Mouse (Mus musculus): ENCODE measurements around the gene Tnpo2. TPM values are rescaled to one million over a fixed set of nuclear protein-coding genes. Genes with fewer than 3 reads are reported as not detected.

The Tnpo2 gene
- 7.6 and 8.2 TPM in 2 replicates for polyA plus RNA-seq (2015; fragmentation: Nextera tagmentation; extraction: Ambion mirVana)

GRCm38 (mm10) chr8:85036718-85037365 lies at the start of gene Tnpo2:
Tnpo2 (plus strand) TSS chr8:85036915.
- TF ChIP-seq EP300 (IDR thresholded peaks at IDR 0.05; ENCODE audit: low read depth) (peak; percentile 60; the same call in 1 of the 2 replicates), CTCF (IDR thresholded peaks at IDR 0.05; ENCODE audit: low read depth) (no peak)
- H3K27ac ChIP-seq (ENCODE audit: low read depth), result peak within 1 kb of the TSS; percentile 95
- peaks cover 38% of the 10 kb centered on the region for H3K4me1 ChIP-seq (ENCODE audit: insufficient read depth)
- peak within 1 kb of the TSS; percentile 78 for H3K9ac ChIP-seq (replicated peaks)
- DNase-seq (peak; percentile 90), ATAC-seq (peak; percentile 89)
- no peaks in the 10 kb centered on the region for H3K27me3 ChIP-seq (ENCODE audit: insufficient read depth, low read length)
- H3K36me3 ChIP-seq (replicated peaks; ENCODE audit: insufficient read depth, low read length), result peaks cover 29% of the 10 kb centered on the region
- no peaks in the 10 kb centered on the region for H3K9me3 ChIP-seq (ENCODE audit: low read length)
- H3K4me3 ChIP-seq (ENCODE audit: low read depth, low read length), result peak within 1 kb of the TSS; percentile 72
- under 1% methylated on average over 58 of the region's 59 CpGs for WGBS (ENCODE audit: insufficient replicate concordance)
- H3K4me2 ChIP-seq (ENCODE audit: low read depth, low read length), result peak within 1 kb of the TSS; percentile 92

DNA sequence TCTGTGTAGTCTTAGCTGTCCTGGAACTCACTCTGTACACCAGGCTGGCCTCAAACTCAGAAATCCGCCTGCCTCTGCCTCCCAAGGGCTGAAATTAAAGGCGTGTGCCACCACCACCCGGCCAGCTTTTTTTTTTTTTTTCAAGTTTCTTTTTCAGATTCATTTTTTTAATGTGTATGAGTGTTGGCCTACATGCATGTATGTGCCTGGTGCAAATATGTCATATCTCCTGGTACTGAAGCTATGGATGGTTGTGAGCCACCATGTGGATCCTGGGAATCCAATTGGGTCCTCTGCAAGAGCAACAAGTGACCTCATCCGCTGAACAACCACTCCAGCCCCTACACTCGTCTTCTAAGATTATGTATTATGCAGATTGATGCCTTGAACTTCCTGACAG lies 49.3 kb upstream of the Tnpo2 start:
- DNase-seq (no peak), ATAC-seq (no peak)
- Histone ChIP-seq H3K4me3 (ENCODE audit: low read depth, low read length) (no peak overlapping the region), H3K4me1 (ENCODE audit: insufficient read depth) (peaks cover 59% of the 10 kb centered on the region), H3K9ac (replicated peaks) (no peak overlapping the region), H3K27me3 (ENCODE audit: insufficient read depth, low read length) (no peaks in the 10 kb centered on the region), H3K9me3 (ENCODE audit: low read length) (no peaks in the 10 kb centered on the region), H3K4me2 (ENCODE audit: low read depth, low read length) (no peak overlapping the region), H3K27ac (ENCODE audit: low read depth) (no peak overlapping the region), H3K36me3 (replicated peaks; ENCODE audit: insufficient read depth, low read length) (no peaks in the 10 kb centered on the region)
- TF ChIP-seq EP300 (IDR thresholded peaks at IDR 0.05; ENCODE audit: low read depth) (no peak), CTCF (IDR thresholded peaks at IDR 0.05; ENCODE audit: low read depth) (no peak)
- WGBS (ENCODE audit: insufficient replicate concordance), result 71% methylated on average over 5 of the region's 5 CpGs

- Histone ChIP-seq H3K9ac (replicated peaks) (no peak overlapping the region), H3K4me1 (ENCODE audit: insufficient read depth) (peaks cover 54% of the 10 kb centered on the region)
Measured at GRCm38 (mm10) chr8:84987903-84988302, 48.8 kb upstream of the Tnpo2 start.

DNA sequence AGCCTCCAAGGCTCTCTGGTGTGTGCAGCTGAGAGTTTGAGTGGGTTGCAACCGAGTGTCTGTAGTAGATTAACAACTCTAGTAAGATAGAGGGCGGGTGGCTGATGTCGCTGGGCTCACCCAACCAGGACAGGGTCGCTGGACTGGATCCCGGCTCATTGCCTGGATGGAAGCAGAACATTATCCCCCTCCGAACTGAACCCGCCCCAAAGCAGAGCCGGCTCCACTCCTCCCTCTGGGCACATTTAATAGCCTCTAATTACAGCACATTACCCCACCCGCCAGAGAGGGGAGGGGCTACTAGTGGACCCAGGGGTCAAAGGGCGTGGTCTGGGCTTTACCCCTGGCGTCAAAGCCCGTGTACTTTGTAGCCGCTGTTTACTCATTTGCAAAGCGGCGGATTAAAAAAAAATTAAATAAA lies 47.4 kb upstream of the Tnpo2 start:
- 10% methylated on average over 15 of the region's 15 CpGs for WGBS (ENCODE audit: insufficient replicate concordance)
- Histone ChIP-seq H3K4me3 (ENCODE audit: low read depth, low read length) (peak overlapping the region; percentile 63), H3K9ac (replicated peaks) (peak overlapping the region; percentile 82), H3K4me2 (ENCODE audit: low read depth, low read length) (peak overlapping the region; percentile 97), H3K27me3 (ENCODE audit: insufficient read depth, low read length) (no peaks in the 10 kb centered on the region), H3K36me3 (replicated peaks; ENCODE audit: insufficient read depth, low read length) (no peaks in the 10 kb centered on the region), H3K4me1 (ENCODE audit: insufficient read depth) (peaks cover 42% of the 10 kb centered on the region), H3K27ac (ENCODE audit: low read depth) (peak overlapping the region; percentile 96), H3K9me3 (ENCODE audit: low read length) (no peaks in the 10 kb centered on the region)
- ATAC-seq (peak; percentile 16), DNase-seq (peak; percentile 76)
- TF ChIP-seq CTCF (IDR thresholded peaks at IDR 0.05; ENCODE audit: low read depth) (no peak), EP300 (IDR thresholded peaks at IDR 0.05; ENCODE audit: low read depth) (no peak)

More at GRCm38 (mm10) chr8:84987903-84988302, 48.8 kb upstream of the Tnpo2 start:
- 66% methylated on average over 2 of the region's 2 CpGs for WGBS (ENCODE audit: insufficient replicate concordance)
- no peak overlapping the region for H3K4me2 ChIP-seq (ENCODE audit: low read depth, low read length)
- no peaks in the 10 kb centered on the region for H3K36me3 ChIP-seq (replicated peaks; ENCODE audit: insufficient read depth, low read length)
- no peak overlapping the region for H3K4me3 ChIP-seq (ENCODE audit: low read depth, low read length)
- no peaks in the 10 kb centered on the region for H3K27me3 ChIP-seq (ENCODE audit: insufficient read depth, low read length)
- H3K27ac ChIP-seq (ENCODE audit: low read depth), result no peak overlapping the region
- TF ChIP-seq EP300 (IDR thresholded peaks at IDR 0.05; ENCODE audit: low read depth), result no peak
- TF ChIP-seq CTCF (IDR thresholded peaks at IDR 0.05; ENCODE audit: low read depth), result no peak
- DNase-seq, result no peak
- no peak for ATAC-seq
- no peaks in the 10 kb centered on the region for H3K9me3 ChIP-seq (ENCODE audit: low read length)

DNA sequence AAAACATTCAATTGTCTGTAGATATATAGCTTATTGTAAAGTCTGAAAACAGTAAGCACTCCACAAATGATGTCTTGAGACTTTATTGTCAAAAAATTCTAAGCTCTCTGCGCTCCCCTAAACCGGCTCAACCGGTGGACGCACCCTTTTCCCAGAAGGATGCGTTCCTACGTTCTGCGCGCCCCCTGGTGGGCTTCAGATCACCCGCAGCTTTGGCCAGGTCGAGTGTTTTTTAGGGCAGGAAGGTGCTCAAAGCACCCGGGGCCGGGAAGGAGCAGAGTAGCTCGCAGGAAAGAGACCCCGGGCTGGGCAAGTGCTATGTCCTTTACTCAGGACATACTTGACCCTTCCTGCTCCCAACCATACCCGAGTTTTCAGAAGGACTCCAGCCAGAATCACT lies 46.9 kb upstream of the Tnpo2 start:
- no peaks in the 10 kb centered on the region for H3K36me3 ChIP-seq (replicated peaks; ENCODE audit: insufficient read depth, low read length)
- peak overlapping the region; percentile 63 for H3K4me3 ChIP-seq (ENCODE audit: low read depth, low read length)
- H3K4me2 ChIP-seq (ENCODE audit: low read depth, low read length), result peak overlapping the region; percentile 97
- no peaks in the 10 kb centered on the region for H3K9me3 ChIP-seq (ENCODE audit: low read length)
- peak overlapping the region; percentile 82 for H3K9ac ChIP-seq (replicated peaks)
- H3K27me3 ChIP-seq (ENCODE audit: insufficient read depth, low read length), result no peaks in the 10 kb centered on the region
- TF ChIP-seq CTCF (IDR thresholded peaks at IDR 0.05; ENCODE audit: low read depth) (peak; percentile 95), EP300 (IDR thresholded peaks at IDR 0.05; ENCODE audit: low read depth) (peak; percentile 36; the same call in 1 of the 2 replicates)
- WGBS (ENCODE audit: insufficient replicate concordance), result 0% methylated on average over 15 of the region's 15 CpGs
- ATAC-seq (peak; percentile 70), DNase-seq (peak; percentile 94)
- peaks cover 37% of the 10 kb centered on the region for H3K4me1 ChIP-seq (ENCODE audit: insufficient read depth)
- peak overlapping the region; percentile 96 for H3K27ac ChIP-seq (ENCODE audit: low read depth)

DNA sequence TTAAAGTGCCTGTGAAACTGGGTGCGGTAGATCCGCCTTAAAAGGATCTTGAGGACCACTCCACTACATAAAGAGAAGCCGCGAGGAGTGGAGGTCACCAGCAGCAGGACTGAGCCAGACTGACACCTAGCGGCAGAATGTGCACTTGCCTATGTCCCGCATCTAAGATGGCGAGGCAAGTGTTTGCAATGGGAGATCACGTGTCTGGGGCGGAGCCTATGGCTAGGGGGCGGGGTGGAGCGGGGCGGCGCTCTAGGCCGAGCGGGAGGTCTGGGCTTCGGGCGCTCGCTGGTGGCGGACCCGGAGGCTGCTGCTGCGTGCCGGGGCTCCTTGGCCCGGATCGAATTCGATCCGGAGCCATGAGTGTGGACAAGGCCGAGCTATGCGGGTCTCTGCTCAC lies 46.4 kb upstream of the Tnpo2 start, which contains the start of gene Hook2:
Hook2 (plus strand) TSS at position 255 of the 400 bp plus-strand sequence.
- peak; percentile 99 for DNase-seq
- peak; percentile 85 for ATAC-seq
- peak within 1 kb of the TSS; percentile 96 for H3K27ac ChIP-seq (ENCODE audit: low read depth)
- peak within 1 kb of the TSS; percentile 97 for H3K4me2 ChIP-seq (ENCODE audit: low read depth, low read length)
- WGBS (ENCODE audit: insufficient replicate concordance), result under 1% methylated on average over 25 of the region's 28 CpGs
- H3K9ac ChIP-seq (replicated peaks), result peak within 1 kb of the TSS; percentile 82
- H3K36me3 ChIP-seq (replicated peaks; ENCODE audit: insufficient read depth, low read length), result no peaks in the 10 kb centered on the region
- peak within 1 kb of the TSS; percentile 63 for H3K4me3 ChIP-seq (ENCODE audit: low read depth, low read length)
- H3K4me1 ChIP-seq (ENCODE audit: insufficient read depth), result peaks cover 32% of the 10 kb centered on the region
- no peaks in the 10 kb centered on the region for H3K9me3 ChIP-seq (ENCODE audit: low read length)
- no peaks in the 10 kb centered on the region for H3K27me3 ChIP-seq (ENCODE audit: insufficient read depth, low read length)
- TF ChIP-seq EP300 (IDR thresholded peaks at IDR 0.05; ENCODE audit: low read depth), result no peak; the same call in 1 of the 2 replicates
- peak; percentile 100 for TF ChIP-seq CTCF (IDR thresholded peaks at IDR 0.05; ENCODE audit: low read depth)

Measured in liver, postnatal 0 days (tissue).